Mouse (Mus musculus): ENCODE results near the gene Plb1.

DNA sequence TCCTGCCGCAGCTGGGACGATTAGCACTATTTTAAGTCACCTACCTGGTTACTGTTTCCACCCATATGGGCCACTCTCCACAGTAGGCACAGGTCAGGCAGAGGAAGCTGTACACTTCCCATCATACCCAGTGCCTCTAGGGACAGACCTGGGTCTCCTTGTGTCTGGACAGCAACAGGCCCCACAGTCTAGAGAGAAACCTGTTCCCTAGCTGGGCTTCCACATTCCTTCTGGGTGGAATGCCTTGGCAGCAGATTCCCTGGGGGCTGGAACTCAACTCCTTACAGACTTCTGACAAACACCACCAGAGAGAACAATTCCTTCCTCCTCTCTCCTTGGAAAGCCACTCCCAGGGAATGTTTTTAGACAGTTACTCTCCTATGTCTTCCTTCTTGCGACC is 165.2 kb downstream of the Plb1 start:
- TF ChIP-seq POLR2A (IDR thresholded peaks at IDR 0.05; ENCODE audit: extremely low read depth, insufficient read depth, low read length) (no peak), CTCF (IDR thresholded peaks at IDR 0.05; ENCODE audit: low read depth, low read length) (no peak)

Measured in liver, adult 2 months (tissue).